Mouse (Mus musculus) ZHBTc4 (cell line): ENCODE data around the gene Gabrg3.

ENCODE experiments used
- DNase-seq: peaks from one replicate; pipeline ENCODE4 v3.0.0-alpha.2; 2011; ENCODE audit warnings: low read depth, low spot score

Gabrg3 gene

DNA sequence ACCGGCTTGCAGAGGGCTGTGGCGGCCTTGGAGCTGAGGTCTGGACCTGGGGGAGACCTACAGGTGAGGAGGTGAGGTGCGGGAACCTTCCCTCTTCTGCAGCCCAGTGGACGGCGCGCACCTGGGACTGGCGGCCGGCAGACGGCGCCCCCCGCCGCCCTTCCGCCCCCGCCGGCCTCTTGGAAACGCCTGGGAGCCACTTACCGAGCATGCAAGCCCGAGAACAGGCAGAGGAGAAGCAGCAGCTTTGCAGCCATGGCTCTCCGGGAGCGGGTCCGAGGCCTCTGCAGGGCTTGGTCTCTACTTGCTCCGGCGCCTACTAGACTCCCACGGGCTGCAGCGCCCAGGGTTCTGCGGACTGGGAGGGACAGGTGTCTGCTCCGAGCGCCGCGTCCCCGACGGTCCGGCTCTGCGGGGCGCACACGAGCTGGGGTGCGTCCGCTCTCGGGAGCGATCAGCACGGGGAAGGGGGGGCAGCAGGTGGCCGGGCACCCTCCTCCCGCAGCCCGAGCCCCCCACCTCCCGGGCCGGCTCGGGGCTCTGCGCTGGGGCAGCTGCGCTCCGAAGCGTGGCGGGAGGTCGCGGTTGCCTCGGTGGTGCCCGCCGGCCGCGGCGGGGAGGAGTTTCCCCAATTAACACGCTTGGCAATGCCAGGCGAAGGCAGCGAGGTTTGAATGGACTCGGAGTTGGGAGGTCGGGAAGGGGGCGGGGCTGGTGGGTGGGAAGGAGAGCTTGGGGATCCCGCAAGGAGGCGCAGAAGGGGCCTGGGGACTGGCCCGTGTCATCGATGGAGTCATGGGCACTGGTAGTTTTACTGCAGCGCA, at the start of gene Gabrg3:
TSS of gene Gabrg3 (minus strand) at position 672 of the 824 bp plus-strand sequence.
- DNase-seq: peak; percentile 45

DNA sequence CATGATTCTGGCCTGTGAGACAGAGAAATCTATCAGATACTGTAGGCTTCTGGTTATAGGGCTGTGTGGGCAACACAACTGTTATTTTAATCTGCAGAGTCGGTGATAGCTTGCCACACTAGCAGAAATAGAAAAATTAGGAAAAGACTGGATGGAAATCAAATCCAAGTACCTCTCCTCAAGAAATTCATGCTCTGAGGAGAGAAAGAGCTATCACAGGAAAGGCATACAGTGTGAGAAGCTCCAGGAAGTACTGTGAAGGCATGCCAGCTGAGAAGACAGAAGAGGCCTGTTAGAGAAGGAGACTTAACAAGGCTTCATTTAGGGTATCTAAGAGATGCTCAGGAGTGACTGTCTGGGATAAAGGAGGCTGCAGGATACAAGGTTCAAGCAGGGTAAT, 35.7 kb upstream of the Gabrg3 start:
- DNase-seq: no peak

DNA sequence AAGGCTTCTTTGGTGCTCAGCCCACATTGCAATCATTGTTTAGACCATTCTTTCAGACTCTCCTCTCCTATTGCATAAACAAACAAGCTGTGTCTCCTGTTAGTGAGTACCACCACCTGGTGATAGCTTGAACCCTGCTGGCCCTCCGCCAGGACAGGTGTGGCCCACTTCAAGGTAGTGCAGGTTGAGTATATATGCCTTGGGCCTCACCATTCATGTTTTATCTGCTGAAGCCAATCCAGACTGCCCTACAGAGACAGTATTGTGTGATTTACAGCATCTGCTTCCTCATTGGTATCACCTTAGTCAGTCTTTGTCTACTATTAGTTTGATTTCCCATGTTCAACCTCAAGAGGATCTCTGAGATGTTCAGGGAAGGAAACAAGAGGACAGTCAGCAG, 34.1 kb upstream of the Gabrg3 start:
- no peak for DNase-seq

- DNase-seq: no peak
These were observed 32.4 kb upstream of the Gabrg3 start, which contains the start of gene Gabrb3 for GRCm38 (mm10) chr7:57419392-57419791. Gene Gabrb3 (plus strand): TSS chr7:57419692.

GRCm38 (mm10) chr7:57412896-57413295, 25.9 kb upstream of the Gabrg3 start:
- no peak for DNase-seq

DNA sequence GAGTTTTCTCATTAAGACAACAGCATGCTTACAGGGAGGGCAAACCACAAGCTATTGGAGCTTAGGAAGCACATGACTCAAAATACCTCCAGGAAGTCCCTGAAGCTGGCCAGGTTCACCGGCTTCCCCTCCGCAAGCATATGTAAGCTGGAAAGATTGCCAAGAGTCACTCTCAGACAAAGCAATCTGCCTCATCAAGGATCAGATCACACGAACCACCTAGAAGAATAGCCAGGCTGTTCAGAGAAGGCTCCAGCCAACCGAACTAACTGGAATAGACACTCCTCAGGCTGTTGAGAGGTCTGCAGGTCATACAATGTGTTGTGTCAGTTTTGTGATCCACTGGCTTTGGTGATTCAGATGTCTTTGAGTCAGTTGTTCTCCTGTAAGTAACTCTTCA, 24.2 kb upstream of the Gabrg3 start:
- DNase-seq: no peak

DNA sequence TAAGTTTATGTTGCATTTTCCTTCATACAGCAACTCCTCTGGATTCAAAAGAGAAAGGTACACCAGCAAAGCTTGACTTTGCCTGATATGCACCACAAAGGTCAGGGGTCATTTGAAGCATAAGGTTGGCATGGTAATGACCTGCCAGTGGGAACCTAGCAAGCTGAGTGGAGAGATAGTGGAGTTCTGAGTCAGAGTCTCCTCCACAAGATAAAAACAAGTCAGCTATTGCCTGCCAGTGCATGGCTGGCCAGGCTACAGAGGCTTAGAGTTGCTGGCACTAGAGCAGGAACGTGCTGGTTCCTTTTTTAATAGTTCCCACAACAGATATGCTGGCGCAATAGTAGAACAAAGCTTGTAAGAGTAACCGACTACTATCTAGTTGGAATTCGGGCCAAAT, 6.6 kb upstream of the Gabrg3 start:
- DNase-seq: no peak

DNA sequence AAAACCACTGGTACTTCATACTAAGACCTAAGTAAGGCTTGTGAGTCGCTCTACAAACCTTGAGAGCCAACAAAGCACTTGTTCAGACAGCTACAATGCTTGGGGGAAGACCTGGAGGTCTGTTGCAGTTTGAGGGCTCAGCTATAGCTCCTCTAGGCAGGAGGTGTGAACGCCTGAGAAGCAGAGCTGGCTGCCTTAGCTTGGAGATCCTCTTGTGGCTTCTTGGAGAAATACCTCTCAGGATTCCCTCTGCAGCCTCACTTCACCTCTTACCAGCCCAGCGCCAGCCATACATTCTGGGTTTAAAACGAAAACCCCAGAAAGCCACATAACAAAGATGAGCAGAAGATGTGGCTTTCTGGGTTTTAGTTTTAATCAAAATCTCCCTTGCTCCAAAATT, 3.1 kb upstream of the Gabrg3 start:
- peak; percentile 4 for DNase-seq

GRCm38 (mm10) chr7:57387341-57387654, 310 bp upstream of the Gabrg3 start:
- no peak for DNase-seq

GRCm38 (mm10) chr7:57384112-57384511, 2.9 kb downstream of the Gabrg3 start:
- DNase-seq: peak; percentile 71

GRCm38 (mm10) chr7:57366013-57366390, 21.0 kb downstream of the Gabrg3 start:
- DNase-seq: no peak

DNA sequence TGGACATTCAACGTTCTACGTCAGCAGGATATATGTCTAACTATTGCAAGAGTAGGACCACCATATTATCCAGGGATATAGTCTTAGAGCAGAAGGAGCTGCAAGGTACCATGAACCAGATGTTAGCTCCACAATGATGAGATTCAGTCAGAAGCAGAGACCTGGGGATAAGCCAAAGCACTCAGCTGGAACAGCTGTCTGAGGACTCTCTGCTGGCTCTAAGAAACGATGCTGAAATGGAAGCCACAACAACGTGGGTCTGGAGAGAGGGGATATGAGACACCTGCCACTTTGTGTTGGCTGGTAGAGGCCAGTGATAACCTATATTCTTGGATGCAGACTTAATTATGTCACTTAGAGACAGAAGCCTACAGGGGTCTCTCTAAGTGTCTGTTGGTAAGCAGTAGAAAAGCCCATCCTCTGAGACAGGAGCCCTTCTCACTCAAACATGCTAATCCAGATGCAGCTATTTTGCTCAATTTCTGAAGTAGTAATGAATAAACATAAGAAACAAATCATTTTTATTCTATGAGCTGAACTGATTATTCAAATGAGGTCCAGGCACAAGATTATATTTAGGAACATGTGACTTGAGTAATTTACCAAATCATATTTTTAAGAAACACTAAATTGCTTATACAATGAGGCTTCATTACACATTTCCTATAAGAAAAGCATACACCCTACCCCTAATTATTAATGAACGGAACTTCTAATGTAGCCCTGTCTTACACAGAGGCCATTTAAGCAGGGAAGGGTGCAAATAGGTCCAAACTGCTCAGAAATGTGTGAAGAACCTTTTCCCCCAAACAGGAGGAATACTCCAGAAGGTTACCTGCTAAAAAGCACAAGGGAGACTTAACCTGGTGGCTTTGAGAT, 21.6 kb downstream of the Gabrg3 start:
- no peak for DNase-seq

DNA sequence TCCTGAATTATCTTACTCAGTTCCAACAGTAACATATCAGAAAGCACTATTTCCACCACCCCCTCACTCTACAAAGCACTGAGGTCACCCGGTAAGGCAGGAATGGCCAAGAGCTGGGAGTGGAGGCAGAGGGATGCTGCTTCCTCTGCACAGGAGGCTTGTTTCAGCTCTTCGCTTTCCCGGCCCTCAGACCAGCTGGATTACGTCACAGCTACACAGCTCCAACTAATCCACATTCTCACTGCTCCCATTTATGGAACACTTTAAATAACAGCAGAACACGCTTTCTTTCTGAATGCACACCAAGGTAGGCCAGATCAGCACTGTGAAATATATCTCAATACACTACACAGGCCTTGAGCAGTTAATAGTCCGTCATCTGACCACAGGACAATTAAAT, 23.2 kb downstream of the Gabrg3 start:
- no peak for DNase-seq

DNA sequence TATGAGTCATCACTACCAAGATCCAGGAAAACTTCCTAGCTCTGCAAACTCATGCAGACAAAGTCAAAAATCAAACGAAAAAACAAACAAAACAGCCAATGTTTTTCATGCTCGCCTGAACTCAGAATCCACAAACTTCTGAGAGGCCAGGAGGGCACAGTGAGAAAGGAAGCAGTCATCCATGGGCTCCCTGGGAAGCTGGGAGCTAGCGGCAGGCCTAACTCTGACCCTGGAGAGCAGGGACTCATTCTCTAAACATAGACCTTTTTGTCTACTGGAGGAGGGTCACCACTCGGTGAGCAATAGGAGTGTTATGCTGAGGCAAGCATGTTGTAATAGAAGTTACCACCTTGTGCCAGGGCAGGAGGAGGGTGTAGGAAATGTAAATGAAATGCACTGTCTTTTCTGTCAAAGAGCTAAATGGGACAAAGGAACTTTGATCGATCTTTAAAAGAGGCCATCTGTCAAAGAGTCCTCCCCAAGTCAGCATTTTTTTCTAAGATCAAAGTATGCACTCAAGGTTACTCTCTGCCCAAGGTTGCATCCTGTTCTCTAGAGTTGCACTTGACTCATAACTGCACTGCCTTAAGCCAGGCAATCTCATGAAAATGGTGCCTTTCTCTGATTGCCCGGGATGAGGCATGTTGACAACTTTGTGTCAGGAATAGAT, 29.0 kb downstream of the Gabrg3 start:
- DNase-seq: peak; percentile 15

- no peak for DNase-seq
These were observed 30.3 kb downstream of the Gabrg3 start for GRCm38 (mm10) chr7:57356565-57357301.

DNA sequence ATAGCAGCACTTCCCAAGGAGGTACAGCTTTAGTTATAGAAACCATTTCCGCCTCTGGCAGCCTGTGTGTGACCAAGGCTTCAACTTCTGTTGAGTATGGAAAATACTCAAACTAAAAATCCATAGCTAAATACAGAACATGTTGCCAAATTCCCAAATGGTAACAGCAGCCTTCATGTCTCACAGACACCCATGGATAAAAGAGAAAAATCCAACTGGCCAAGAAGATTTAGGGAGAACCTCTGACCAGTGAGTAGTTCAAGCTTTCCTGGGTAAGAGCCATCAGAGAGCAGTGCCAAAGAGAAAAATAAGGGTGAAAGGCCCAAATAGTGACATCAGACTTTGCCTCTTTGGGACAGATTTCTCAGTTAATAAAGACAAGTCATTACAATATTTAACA, 38.2 kb downstream of the Gabrg3 start:
- no peak for DNase-seq

DNA sequence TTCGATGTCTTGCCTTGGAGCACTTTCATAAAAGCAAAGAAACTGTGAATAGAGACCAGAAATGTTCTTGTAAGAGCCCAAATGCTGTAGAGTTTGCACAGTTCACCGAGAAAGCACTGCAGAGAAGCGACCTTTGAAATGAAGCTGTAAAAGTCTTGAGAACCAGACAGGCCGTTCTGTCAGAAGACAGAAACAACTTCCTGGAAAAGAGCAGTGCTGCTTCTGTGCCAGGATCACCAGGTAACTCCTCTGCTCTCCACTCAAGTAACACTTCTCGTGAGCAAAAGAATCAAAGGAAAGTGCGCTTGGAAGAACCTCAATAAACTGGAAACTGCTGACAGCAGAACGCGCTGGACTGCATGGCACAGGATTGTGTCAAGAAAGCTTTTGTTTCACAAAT, 45.1 kb downstream of the Gabrg3 start:
- no peak for DNase-seq

GRCm38 (mm10) chr7:57331211-57331610, 55.8 kb downstream of the Gabrg3 start:
- DNase-seq: no peak

- no peak for DNase-seq
These were observed 56.7 kb downstream of the Gabrg3 start for GRCm38 (mm10) chr7:57330240-57330639.

DNA sequence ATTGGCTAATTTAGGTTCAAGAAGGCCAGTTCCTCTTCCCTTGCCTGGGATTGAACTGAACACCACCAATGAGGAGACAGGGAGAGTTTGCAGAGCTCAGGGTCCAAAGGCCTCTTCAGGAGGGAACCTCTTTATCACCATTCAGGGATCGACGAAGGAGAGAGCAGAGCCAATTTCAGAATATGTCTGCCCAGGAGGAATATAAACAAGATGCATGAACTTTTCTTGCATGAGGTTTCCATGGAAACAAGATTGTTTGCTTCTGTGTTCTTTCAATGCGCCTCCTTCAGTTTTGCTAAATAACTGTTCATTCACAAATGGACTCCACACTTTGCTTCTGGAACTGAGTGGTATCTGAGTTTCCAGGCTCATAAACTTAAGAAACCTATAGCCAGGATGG, 62.5 kb downstream of the Gabrg3 start:
- no peak for DNase-seq

DNA sequence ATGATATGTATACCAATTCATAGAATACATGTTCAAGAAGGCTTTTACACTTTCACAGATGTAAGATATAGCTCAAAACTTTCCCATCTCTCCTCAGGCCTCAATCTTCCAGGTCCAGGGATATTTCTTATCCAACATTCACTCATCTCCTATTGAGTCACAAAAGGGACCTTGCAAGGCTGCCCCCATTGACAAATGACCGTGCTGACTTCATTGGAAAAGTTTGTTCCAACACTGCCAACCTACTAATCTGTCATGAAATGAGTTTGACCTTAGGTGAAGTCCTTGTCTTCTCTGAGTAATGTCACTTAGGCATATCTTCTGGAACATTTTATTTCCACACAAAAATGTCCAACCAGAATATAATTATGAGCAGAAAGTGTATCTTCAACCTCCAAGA, 64.9 kb downstream of the Gabrg3 start:
- DNase-seq: no peak

DNA sequence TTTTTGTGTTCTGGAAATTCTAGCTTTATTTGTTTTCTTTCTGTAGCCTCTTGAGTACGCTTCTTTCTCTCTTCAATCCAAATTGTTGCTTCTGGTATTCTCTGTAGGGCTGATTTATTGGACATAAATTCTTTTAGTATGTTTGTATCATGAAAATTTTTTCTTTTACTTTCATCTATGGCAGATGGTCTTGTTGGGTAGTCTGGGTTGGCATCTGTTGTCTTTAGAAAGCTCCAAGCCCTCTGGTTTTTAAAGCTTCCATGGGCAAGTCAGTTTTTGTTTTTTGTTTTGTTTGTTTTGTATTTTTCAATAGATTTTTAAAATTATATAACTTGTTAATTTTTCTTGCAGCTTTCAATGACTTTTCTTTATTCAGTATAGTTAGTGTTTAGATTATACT, 72.0 kb downstream of the Gabrg3 start:
- DNase-seq: no peak
